11 mouse cellular contexts compared by ENCODE assay signal in genomic region chr4:34241060-34241571, GRCm38 (mm10).
DNase-seq lines count a peak whose midpoint lies in the region; ATAC-seq lines count a peak whose summit lies in the region.
"Had no signal": no experiment of that assay in that cellular context is flagged by ENCODE, and none has a peak within 500 bp of the region (broad histone marks: within the 10 kb centered on the region; RNA-seq: fewer than 3 reads in every experiment).

No protein-coding gene starts in this region.

- peak; percentile 18 for DNase-seq in embryo, embryonic 10.5 days (ENCODE audit: low spot score)
- no peak for DNase-seq in embryo, embryonic 10 days (ENCODE audit: low spot score)
- no peak for DNase-seq in midbrain, embryonic 11.5 days (ENCODE audit: low spot score, missing footprints)
- DNase-seq in hindbrain, embryonic 14.5 days (ENCODE audit: low spot score): no peak
- no peak for DNase-seq in cerebellum, adult 18-20 months
- DNase-seq in adrenal gland, adult 8-10 months: no peak

- 44% methylated on average over 7 of the region's 7 CpGs for WGBS in midbrain, embryonic 13.5 days
- 64% methylated on average over 7 of the region's 7 CpGs for WGBS in midbrain, embryonic 11.5 days
- WGBS in hindbrain, embryonic 14.5 days: 49% methylated on average over 7 of the region's 7 CpGs
- WGBS in midbrain, embryonic 16.5 days: 40% methylated on average over 7 of the region's 7 CpGs

- ATAC-seq in midbrain, embryonic 13.5 days: peak; percentile 78
- ATAC-seq in midbrain, embryonic 11.5 days (ENCODE audit: low FRiP score): no peak
- ATAC-seq in hindbrain, embryonic 14.5 days (ENCODE audit: low FRiP score): no peak
- ATAC-seq in midbrain, embryonic 16.5 days: no peak; the same call in 1 of the 2 replicates
- ATAC-seq: inflammation-experienced regulatory T-cells, adult 6 months; liver, embryonic 12.5 days had no signal

- H3K4me2 ChIP-seq in midbrain, embryonic 13.5 days (replicated peaks): peak overlapping the region; percentile 15
- no peak overlapping the region for H3K4me2 ChIP-seq in midbrain, embryonic 11.5 days
- 0 out of 2 replicates have a peak overlapping the region, but pooled peaks have one; percentile 4 for H3K4me2 ChIP-seq in hindbrain, embryonic 14.5 days (replicated peaks)
- H3K4me2 ChIP-seq in midbrain, embryonic 16.5 days (ENCODE audit: low read length): peak overlapping the region; percentile 12
- H3K4me2 ChIP-seq: heart, embryonic 13.5 days; liver, embryonic 12.5 days had no signal

- no peak overlapping the region for H3K27ac ChIP-seq in midbrain, embryonic 13.5 days
- no peak overlapping the region for H3K27ac ChIP-seq in midbrain, embryonic 11.5 days (ENCODE audit: low read depth, low read length)
- no peak overlapping the region for H3K27ac ChIP-seq in hindbrain, embryonic 14.5 days
- H3K27ac ChIP-seq in midbrain, embryonic 16.5 days (ENCODE audit: low read length): no peak overlapping the region
- H3K27ac ChIP-seq: heart, embryonic 13.5 days; liver, embryonic 12.5 days had no signal

- H3K4me1 ChIP-seq in midbrain, embryonic 13.5 days (replicated peaks): peaks cover 15% of the 10 kb centered on the region
- no peaks in the 10 kb centered on the region for H3K4me1 ChIP-seq in midbrain, embryonic 11.5 days (ENCODE audit: control insufficient read depth, insufficient read depth, low read length)
- H3K4me1 ChIP-seq in hindbrain, embryonic 14.5 days (replicated peaks; ENCODE audit: control insufficient read depth, insufficient read depth, low read length): peaks cover 8% of the 10 kb centered on the region; the same call in 1 of the 2 replicates
- H3K4me1 ChIP-seq in midbrain, embryonic 16.5 days (ENCODE audit: control insufficient read depth, insufficient read depth, low read length): no peaks in the 10 kb centered on the region; the same call in 1 of the 2 replicates
- H3K4me1 ChIP-seq: heart, embryonic 13.5 days; liver, embryonic 12.5 days had no signal

- no peaks in the 10 kb centered on the region for H3K36me3 ChIP-seq in midbrain, embryonic 13.5 days
- H3K36me3 ChIP-seq in midbrain, embryonic 11.5 days (ENCODE audit: control insufficient read depth, insufficient read depth, low read length): no peaks in the 10 kb centered on the region
- no peaks in the 10 kb centered on the region for H3K36me3 ChIP-seq in hindbrain, embryonic 14.5 days (replicated peaks; ENCODE audit: control insufficient read depth, insufficient read depth)
- no peaks in the 10 kb centered on the region for H3K36me3 ChIP-seq in midbrain, embryonic 16.5 days (ENCODE audit: control insufficient read depth, insufficient read depth, low read length)
- H3K36me3 ChIP-seq: heart, embryonic 13.5 days; liver, embryonic 12.5 days had no signal

- no peak overlapping the region for H3K9ac ChIP-seq in midbrain, embryonic 13.5 days (replicated peaks)
- H3K9ac ChIP-seq in midbrain, embryonic 11.5 days (ENCODE audit: low read length): no peak overlapping the region
- no peak overlapping the region for H3K9ac ChIP-seq in hindbrain, embryonic 14.5 days
- H3K9ac ChIP-seq in midbrain, embryonic 16.5 days (ENCODE audit: low read depth, low read length): no peak overlapping the region
- H3K9ac ChIP-seq: heart, embryonic 13.5 days; liver, embryonic 12.5 days had no signal

- no peaks in the 10 kb centered on the region for H3K27me3 ChIP-seq in midbrain, embryonic 13.5 days
- H3K27me3 ChIP-seq in midbrain, embryonic 11.5 days (ENCODE audit: control insufficient read depth, insufficient read depth, low read length): no peaks in the 10 kb centered on the region
- no peaks in the 10 kb centered on the region for H3K27me3 ChIP-seq in hindbrain, embryonic 14.5 days (ENCODE audit: control insufficient read depth, insufficient read depth, low read length)
- H3K27me3 ChIP-seq in midbrain, embryonic 16.5 days (ENCODE audit: control insufficient read depth, insufficient read depth, low read depth, low read length): no peaks in the 10 kb centered on the region
- H3K27me3 ChIP-seq: liver, embryonic 12.5 days had no signal

- H3K4me3 ChIP-seq in midbrain, embryonic 13.5 days (replicated peaks): no peak overlapping the region
- H3K4me3 ChIP-seq in midbrain, embryonic 11.5 days (ENCODE audit: low read depth, low read length): no peak overlapping the region
- no peak overlapping the region for H3K4me3 ChIP-seq in hindbrain, embryonic 14.5 days (replicated peaks; ENCODE audit: low read length)
- H3K4me3 ChIP-seq in midbrain, embryonic 16.5 days (ENCODE audit: low read depth, low read length): no peak overlapping the region
- H3K4me3 ChIP-seq: heart, embryonic 13.5 days; liver, embryonic 12.5 days had no signal

- 0 out of 2 replicates have a peak, but pooled peaks cover 4% of the 10 kb centered on the region for H3K9me3 ChIP-seq in midbrain, embryonic 13.5 days
- no peaks in the 10 kb centered on the region for H3K9me3 ChIP-seq in midbrain, embryonic 11.5 days (ENCODE audit: control insufficient read depth, low read length)
- no peaks in the 10 kb centered on the region for H3K9me3 ChIP-seq in hindbrain, embryonic 14.5 days (ENCODE audit: control insufficient read depth, low read length)
- H3K9me3 ChIP-seq in midbrain, embryonic 16.5 days (replicated peaks; ENCODE audit: control insufficient read depth, low read length, poor library complexity, severe bottlenecking): no peaks in the 10 kb centered on the region
- H3K9me3 ChIP-seq: heart, embryonic 13.5 days; liver, embryonic 12.5 days had no signal
